Mouse (Mus musculus): ENCODE measurements around the gene Hpn.

The Hpn gene

GRCm38 (mm10) chr7:31117465-31117864 is 2.4 kb upstream of the Hpn start:
- in situ Hi-C loops (cut with MboI; ENCODE audit: low pct_unique_long_range_greater_than_20kb in 1 of 2, low sequenced_read_pairs in 2 of 2, unreplicated experiment in 1 of 2) = no loop called here

GRCm38 (mm10) chr7:31116721-31117145 is 1.6 kb upstream of the Hpn start:
- in situ Hi-C loops (cut with MboI; ENCODE audit: low pct_unique_long_range_greater_than_20kb in 1 of 2, low sequenced_read_pairs in 2 of 2, unreplicated experiment in 1 of 2) = no loop called here

GRCm38 (mm10) chr7:31115587-31116043 is 525 bp upstream of the Hpn start:
- in situ Hi-C loops (cut with MboI; ENCODE audit: low pct_unique_long_range_greater_than_20kb in 1 of 2, low sequenced_read_pairs in 2 of 2, unreplicated experiment in 1 of 2) = no loop called here

GRCm38 (mm10) chr7:31114646-31115045 is 444 bp downstream of the Hpn start:
- in situ Hi-C loops (cut with MboI; ENCODE audit: low pct_unique_long_range_greater_than_20kb in 1 of 2, low sequenced_read_pairs in 2 of 2, unreplicated experiment in 1 of 2) = no loop called here

- in situ Hi-C loops (cut with MboI; ENCODE audit: low pct_unique_long_range_greater_than_20kb in 1 of 2, low sequenced_read_pairs in 2 of 2, unreplicated experiment in 1 of 2) = no loop called here
Observed at GRCm38 (mm10) chr7:31113800-31114199, 1.3 kb downstream of the Hpn start.

GRCm38 (mm10) chr7:31112036-31112435 is 3.1 kb downstream of the Hpn start:
- in situ Hi-C loops (cut with MboI; ENCODE audit: low pct_unique_long_range_greater_than_20kb in 1 of 2, low sequenced_read_pairs in 2 of 2, unreplicated experiment in 1 of 2) = no loop called here

GRCm38 (mm10) chr7:31110861-31111385 is 4.2 kb downstream of the Hpn start:
- in situ Hi-C loops (cut with MboI; ENCODE audit: low pct_unique_long_range_greater_than_20kb in 1 of 2, low sequenced_read_pairs in 2 of 2, unreplicated experiment in 1 of 2) = no loop called here

- in situ Hi-C loops (cut with MboI; ENCODE audit: low pct_unique_long_range_greater_than_20kb in 1 of 2, low sequenced_read_pairs in 2 of 2, unreplicated experiment in 1 of 2) = no loop called here
Observed at GRCm38 (mm10) chr7:31109796-31110195, 5.3 kb downstream of the Hpn start.

- in situ Hi-C loops (cut with MboI; ENCODE audit: low pct_unique_long_range_greater_than_20kb in 1 of 2, low sequenced_read_pairs in 2 of 2, unreplicated experiment in 1 of 2) = no loop called here
Observed at GRCm38 (mm10) chr7:31109091-31109490, 6.0 kb downstream of the Hpn start.

- in situ Hi-C loops (cut with MboI; ENCODE audit: low pct_unique_long_range_greater_than_20kb in 1 of 2, low sequenced_read_pairs in 2 of 2, unreplicated experiment in 1 of 2) = no loop called here
Observed at GRCm38 (mm10) chr7:31107781-31108180, 7.3 kb downstream of the Hpn start.

- in situ Hi-C loops (cut with MboI; ENCODE audit: low pct_unique_long_range_greater_than_20kb in 1 of 2, low sequenced_read_pairs in 2 of 2, unreplicated experiment in 1 of 2) = no loop called here
Observed at GRCm38 (mm10) chr7:31106166-31106565, 8.9 kb downstream of the Hpn start.

GRCm38 (mm10) chr7:31105061-31105768 is 9.9 kb downstream of the Hpn start:
- in situ Hi-C loops (cut with MboI; ENCODE audit: low pct_unique_long_range_greater_than_20kb in 1 of 2, low sequenced_read_pairs in 2 of 2, unreplicated experiment in 1 of 2) = no loop called here

GRCm38 (mm10) chr7:31100786-31101185 is 14.3 kb downstream of the Hpn start:
- in situ Hi-C loops (cut with MboI; ENCODE audit: low pct_unique_long_range_greater_than_20kb in 1 of 2, low sequenced_read_pairs in 2 of 2, unreplicated experiment in 1 of 2) = loop anchor here in 1 of 2 experiments (5.0 kb wide), 1 partner anchor 77 kb away; no protein-coding TSS in a partner anchor

GRCm38 (mm10) chr7:31099612-31099982 is 15.5 kb downstream of the Hpn start:
- in situ Hi-C loops (cut with MboI; ENCODE audit: low pct_unique_long_range_greater_than_20kb in 1 of 2, low sequenced_read_pairs in 2 of 2, unreplicated experiment in 1 of 2) = loop anchor here in 1 of 2 experiments (10.0 kb wide), 1 partner anchor 125 kb away; the partner anchor contains the start of genes Fam187b and Lsr

GRCm38 (mm10) chr7:31098697-31099611 is 16.1 kb downstream of the Hpn start:
- in situ Hi-C loops (cut with MboI; ENCODE audit: low pct_unique_long_range_greater_than_20kb in 1 of 2, low sequenced_read_pairs in 2 of 2, unreplicated experiment in 1 of 2) = loop anchor here in 1 of 2 experiments (10.0 kb wide), 1 partner anchor 124 kb away; the partner anchor contains the start of genes Fam187b and Lsr

GRCm38 (mm10) chr7:31097583-31098248 is 17.4 kb downstream of the Hpn start:
- in situ Hi-C loops (cut with MboI; ENCODE audit: low pct_unique_long_range_greater_than_20kb in 1 of 2, low sequenced_read_pairs in 2 of 2, unreplicated experiment in 1 of 2) = loop anchor here in 1 of 2 experiments (10.0 kb wide), 1 partner anchor 123 kb away; the partner anchor contains the start of genes Fam187b and Lsr

- in situ Hi-C loops (cut with MboI; ENCODE audit: low pct_unique_long_range_greater_than_20kb in 1 of 2, low sequenced_read_pairs in 2 of 2, unreplicated experiment in 1 of 2) = loop anchor here in 1 of 2 experiments (10.0 kb wide), 1 partner anchor 122 kb away; the partner anchor contains the start of genes Fam187b and Lsr
Observed at GRCm38 (mm10) chr7:31096892-31097564, 18.1 kb downstream of the Hpn start.

Measured in mouse embryonic stem cell (cell line).